Mouse (Mus musculus): ENCODE measurements around the gene Eif2s3x.

- TF ChIP-seq CTCF (IDR thresholded peaks at IDR 0.05; ENCODE audit: borderline replicate concordance, extremely low read depth, insufficient read depth, insufficient read length) = no peak
- TF ChIP-seq POLR2A (IDR thresholded peaks at IDR 0.05; ENCODE audit: borderline replicate concordance, extremely low read depth, insufficient read depth, insufficient read length, poor library complexity, severe bottlenecking) = no peak
These were observed 43.3 kb downstream of the Eif2s3x start for GRCm38 (mm10) chrX:94169348-94169747.

Data from brain, embryonic 14.5 days (tissue).